Mouse (Mus musculus): ENCODE data around the gene Plau.
A peak's percentile ranks its signal among the peaks of the same experiment; 100 is the strongest.

Gene Plau

GRCm38 (mm10) chr14:20844671-20845576 is 8.5 kb downstream of the Plau start:
- no peak for DNase-seq (ENCODE audit: inconsistent ontology term)

DNA sequence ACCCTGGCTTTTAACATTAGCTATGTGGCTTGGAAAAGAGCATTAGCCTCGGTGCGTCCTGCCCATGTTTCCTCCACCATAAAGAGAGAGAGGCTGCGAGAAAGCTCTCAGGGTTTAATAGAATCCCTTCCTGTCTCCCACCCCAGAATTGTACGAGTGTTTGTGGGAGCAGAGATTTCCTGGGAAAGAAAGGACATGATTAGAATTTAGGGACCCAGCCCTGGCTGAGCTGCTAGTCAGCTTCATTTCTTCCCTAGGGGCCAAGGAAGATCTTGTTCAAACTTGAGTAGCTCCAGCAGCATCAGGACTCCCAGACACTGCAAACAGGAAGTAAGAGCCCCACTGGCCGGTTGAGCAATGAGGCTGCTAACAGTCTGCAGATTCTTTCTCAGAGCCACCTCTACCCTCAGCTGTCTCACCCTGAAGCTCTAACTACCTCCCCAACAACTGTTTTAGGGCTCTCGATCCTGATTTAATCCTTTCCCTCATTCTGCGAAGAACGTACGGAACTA is 9.2 kb downstream of the Plau start:
- no peak for DNase-seq (ENCODE audit: inconsistent ontology term)

- DNase-seq (ENCODE audit: inconsistent ontology term) = no peak
These were observed 9.8 kb downstream of the Plau start for GRCm38 (mm10) chr14:20846214-20846613.

GRCm38 (mm10) chr14:20847637-20848129 is 11.2 kb downstream of the Plau start:
- no peak for DNase-seq (ENCODE audit: inconsistent ontology term)

DNA sequence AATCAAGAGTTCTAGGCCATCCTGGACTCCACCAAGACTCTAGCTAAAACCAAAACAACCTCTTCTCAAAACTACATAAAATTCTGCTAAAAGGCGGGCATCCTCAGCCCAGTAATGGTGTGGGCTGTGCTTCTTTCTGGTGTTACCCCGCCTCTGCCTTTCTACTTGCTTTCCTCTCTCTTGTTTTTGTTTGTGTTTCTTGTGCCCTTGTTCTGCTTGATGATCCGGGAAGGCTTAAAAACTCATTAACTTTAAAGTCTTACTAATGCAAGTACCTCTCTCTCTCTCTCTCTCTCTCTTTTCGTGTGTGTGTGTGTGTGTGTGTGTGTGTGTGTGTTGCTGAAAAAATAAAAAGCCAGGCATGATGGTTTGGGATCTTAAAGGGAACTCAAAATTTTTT is 13.3 kb downstream of the Plau start:
- no peak for DNase-seq (ENCODE audit: inconsistent ontology term)

- no peak for DNase-seq (ENCODE audit: inconsistent ontology term)
These were observed 14.0 kb downstream of the Plau start for GRCm38 (mm10) chr14:20850498-20850897.

DNA sequence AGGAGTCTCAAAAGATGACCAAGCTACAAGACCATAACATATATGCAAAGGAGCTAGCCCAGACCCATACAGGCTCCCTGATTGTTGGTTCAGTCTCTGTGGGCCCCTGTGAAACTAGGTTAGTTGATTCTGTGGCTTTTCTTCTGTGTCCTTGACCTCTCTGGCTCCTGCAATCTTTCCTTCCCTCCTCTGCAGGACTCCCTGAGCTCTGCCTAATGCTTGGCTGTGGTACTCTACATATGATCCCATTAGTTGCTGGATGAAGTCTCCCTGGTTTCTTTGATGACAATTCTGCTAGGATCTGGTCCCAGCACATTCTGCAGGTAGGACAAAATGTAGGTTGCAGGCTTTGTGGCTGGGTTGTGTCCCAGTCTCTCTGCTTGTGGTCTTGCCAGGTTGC is 15.3 kb downstream of the Plau start:
- DNase-seq (ENCODE audit: inconsistent ontology term) = no peak

GRCm38 (mm10) chr14:20861152-20861551 is 24.7 kb downstream of the Plau start:
- DNase-seq (ENCODE audit: inconsistent ontology term) = no peak

- no peak for DNase-seq (ENCODE audit: inconsistent ontology term)
These were observed 25.1 kb downstream of the Plau start for GRCm38 (mm10) chr14:20861559-20861958.

DNA sequence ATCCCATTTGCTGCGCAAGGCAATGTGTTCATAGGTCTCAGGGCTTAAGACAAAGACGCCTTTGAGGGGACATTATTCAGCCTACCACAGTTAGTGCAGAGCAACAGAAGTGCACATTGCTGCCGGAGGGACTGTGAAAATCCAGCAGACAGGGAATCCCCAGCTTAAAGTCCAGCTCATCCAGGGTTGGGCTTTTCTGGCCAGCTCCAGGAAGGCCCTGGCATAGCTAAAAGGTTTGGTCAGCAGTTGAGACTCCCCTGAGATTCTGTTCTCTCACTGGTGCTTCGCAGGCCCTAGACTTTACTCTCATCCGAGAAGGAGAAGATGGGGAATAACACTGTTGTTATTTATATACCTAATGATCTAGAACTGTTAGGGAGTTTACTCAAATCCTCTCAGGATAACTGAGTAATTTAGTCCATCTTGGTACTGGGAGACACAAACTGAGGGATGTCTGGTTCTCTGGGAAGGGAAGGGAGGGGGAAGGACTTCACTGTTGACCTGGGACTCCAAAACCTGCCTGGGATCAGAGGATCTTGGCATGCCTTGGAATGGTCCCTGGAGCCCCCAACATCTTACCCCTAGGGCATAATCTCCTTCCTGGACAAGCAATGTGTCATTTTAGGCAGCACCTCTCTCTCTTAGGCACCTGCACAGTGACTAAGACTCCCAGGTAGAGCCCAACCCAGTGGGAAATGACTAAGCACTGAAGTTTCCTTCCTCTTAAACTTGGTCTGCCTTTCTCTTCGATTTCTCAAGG is 27.0 kb downstream of the Plau start:
- no peak for DNase-seq (ENCODE audit: inconsistent ontology term)

DNA sequence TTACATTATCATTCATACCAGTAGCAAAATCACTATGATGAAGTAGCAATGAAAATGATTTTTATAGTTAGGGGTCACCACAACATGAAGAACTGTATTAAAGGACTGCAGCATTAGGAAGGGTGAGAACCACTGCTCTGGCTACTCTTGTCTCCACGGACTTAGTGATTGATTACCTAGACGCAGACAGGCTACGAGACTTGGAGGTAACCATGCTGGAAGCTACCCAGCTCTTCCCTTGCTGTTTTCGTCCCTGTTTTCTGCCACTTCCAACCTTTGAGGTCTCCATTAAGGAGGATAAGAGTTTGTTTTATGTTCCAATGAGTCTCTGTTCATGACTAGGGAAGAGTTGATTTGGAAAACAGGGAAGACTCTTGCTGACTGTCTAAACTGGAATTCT is 27.7 kb downstream of the Plau start:
- DNase-seq (ENCODE audit: inconsistent ontology term) = no peak

GRCm38 (mm10) chr14:20865604-20866003 is 29.1 kb downstream of the Plau start:
- peak; percentile 38 for DNase-seq (ENCODE audit: inconsistent ontology term)

- DNase-seq (ENCODE audit: inconsistent ontology term) = no peak
These were observed 29.9 kb downstream of the Plau start for GRCm38 (mm10) chr14:20866365-20866764.

DNA sequence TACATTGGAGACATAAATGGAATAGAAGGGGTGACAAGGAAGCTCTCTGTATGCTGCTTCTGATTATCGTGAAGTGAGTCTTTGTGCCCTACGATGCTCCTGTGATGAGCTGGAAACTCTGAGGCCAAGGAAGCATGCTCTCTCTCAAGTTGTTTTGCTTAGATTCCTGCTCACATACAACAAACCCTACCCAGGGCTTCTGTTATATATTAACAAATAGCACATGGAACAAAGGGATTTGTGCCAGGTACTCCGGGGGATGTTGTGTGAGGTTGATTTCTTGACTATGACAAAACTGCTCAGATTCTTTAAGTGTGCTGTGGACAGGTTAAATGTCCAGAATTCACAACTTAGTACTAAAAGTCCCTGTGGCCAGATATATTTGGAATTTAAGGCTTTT is 33.6 kb downstream of the Plau start:
- no peak for DNase-seq (ENCODE audit: inconsistent ontology term)

DNA sequence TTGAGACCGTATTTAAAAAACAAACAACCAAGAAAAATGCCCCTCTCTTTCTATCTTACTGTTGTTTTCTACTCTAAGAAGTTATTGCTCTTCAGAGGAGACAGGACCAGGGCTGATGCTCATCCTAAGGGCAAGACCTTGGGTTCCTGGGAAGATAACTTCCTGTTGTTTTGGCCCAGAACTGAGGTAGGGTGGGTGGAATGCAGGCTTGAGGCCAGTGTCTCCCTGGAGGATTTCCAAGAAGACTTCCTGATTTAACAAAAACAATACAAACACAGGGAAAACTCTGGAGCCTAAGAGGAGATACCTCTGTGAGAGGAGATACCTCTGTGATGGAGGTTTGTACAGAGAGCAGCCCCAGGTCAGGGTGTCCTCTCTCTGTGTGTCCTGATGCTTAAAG is 35.0 kb downstream of the Plau start:
- DNase-seq (ENCODE audit: inconsistent ontology term) = peak; percentile 78

DNA sequence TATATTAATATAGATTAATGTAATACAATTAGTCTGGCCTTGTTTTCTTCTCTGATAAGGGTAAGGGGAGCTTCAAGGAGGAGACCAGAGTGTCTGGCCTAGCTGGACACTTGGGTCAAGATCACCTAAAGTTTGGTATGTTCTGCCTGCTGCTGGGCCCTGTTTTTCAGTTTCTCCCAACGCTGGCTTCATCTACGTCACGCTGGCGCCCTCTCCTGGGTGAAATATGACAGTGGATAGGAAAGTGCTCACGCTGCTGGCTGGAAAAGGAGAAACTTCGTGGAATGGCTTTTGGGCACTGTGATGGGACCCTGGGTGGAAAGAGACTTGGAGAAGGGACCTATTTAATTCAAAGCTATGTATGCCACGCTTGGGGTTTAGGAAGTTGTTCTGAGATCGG is 36.8 kb downstream of the Plau start:
- DNase-seq (ENCODE audit: inconsistent ontology term) = peak; percentile 84

- no peak for DNase-seq (ENCODE audit: inconsistent ontology term)
These were observed 37.5 kb downstream of the Plau start for GRCm38 (mm10) chr14:20873931-20874330.

- DNase-seq (ENCODE audit: inconsistent ontology term) = no peak
These were observed 48.2 kb downstream of the Plau start for GRCm38 (mm10) chr14:20884691-20885090.

DNA sequence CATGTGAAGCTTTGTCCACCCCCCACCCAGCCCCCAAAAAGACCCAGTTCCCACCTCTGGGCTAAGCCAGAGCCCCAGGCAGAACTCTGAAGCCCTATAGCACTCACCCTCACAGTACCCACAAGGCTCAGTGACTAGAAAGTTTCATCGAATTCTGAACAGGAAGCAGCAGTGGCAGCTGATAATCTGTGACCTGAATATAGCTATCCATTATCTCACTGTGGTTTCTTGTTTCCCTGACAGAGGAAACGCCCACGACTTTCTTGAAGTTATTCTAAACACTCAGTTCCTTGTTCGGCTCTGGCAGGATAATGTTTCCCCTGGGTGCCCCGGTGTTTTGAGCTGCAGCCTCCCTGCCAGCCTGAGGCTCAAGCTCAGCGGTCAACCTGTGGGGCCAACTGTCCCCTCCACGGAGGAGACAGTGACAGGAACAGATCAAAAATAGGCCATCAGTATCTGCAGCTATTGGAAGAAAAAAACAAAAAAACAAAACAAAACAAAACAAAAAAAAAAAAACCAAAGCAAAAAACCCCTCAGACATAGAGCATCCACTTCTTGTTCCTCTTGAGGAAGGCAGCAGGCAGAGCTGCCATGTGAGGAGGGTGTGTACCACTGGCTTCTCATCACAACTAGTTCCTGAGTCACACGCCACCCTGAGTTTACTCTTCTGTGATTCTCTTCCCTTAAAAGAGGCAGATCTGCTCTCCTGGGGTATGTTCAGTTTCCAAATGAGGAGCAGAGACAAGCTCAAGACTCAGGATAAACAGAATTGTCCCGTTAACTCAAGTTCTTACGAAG is 48.8 kb downstream of the Plau start:
- peak; percentile 34 for DNase-seq (ENCODE audit: inconsistent ontology term)

- no peak for DNase-seq (ENCODE audit: inconsistent ontology term)
These were observed 49.8 kb downstream of the Plau start for GRCm38 (mm10) chr14:20886266-20886665.

DNA sequence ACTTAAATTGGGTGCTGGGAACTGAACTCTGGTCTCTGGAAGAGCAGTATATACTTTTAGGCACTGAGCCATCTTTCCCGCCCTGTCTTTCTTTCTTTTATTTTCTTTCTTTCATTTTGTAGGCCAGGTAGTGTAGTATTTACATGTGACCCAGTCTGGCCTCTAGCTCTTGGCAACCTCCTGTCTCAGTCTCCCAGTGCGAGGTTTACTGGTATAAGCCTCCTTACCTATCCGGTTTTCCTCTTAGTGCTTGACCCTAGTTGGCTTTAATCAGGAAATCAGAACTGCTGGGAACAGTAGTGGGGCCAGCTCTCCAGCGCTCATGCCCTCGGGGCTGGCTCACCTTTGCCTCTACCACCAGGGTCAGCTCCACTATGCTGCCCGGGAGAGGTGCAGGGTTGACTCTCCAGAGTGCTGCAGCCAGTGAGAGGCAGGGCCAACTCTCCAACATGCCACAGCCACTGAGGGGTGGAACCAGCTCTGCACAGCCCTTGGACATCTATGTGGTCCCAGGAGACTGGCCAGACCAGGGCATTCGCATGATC is 51.2 kb downstream of the Plau start:
- no peak for DNase-seq (ENCODE audit: inconsistent ontology term)
